Mouse (Mus musculus): ENCODE data around the gene Foxn2.

- TF ChIP-seq CTCF (IDR thresholded peaks at IDR 0.05; ENCODE audit: low read depth, low read length) (no peak), POLR2A (IDR thresholded peaks at IDR 0.05; ENCODE audit: insufficient read depth, low read length) (no peak), EP300 (IDR thresholded peaks at IDR 0.05; ENCODE audit: insufficient read depth, low read depth, low read length) (no peak)
These were observed 36.7 kb downstream of the Foxn2 start for GRCm38 (mm10) chr17:88477165-88477564.
